Mouse (Mus musculus) left cerebral cortex, postnatal 25 days (tissue): ENCODE measurements around the gene Smim4. TPM values are rescaled to one million over a fixed set of nuclear protein-coding genes. Genes with fewer than 3 reads are reported as not detected.

ENCODE experiments used
- DNase-seq, 2 experiments: peaks; one replicate each; pipeline ENCODE4 v3.0.0; 2022; ENCODE audit warnings: low spot score in 2 of 2, mixed read lengths in 1 of 2
- intact Hi-C: fragments of 180-260 bp; cut with DNase I; formaldehyde crosslinking; loops from one replicate; pipeline ENCODE4 v1.15.1; 2025
- total RNA-seq, 2 experiments: library from RNA; stranded (reverse); gene quantifications; 2 replicates each; pipeline ENCODE4 v1.2.3; 2021

Smim4 gene
- total RNA-seq: 10 to 100 TPM; 20.4 to 28.4 TPM

DNA sequence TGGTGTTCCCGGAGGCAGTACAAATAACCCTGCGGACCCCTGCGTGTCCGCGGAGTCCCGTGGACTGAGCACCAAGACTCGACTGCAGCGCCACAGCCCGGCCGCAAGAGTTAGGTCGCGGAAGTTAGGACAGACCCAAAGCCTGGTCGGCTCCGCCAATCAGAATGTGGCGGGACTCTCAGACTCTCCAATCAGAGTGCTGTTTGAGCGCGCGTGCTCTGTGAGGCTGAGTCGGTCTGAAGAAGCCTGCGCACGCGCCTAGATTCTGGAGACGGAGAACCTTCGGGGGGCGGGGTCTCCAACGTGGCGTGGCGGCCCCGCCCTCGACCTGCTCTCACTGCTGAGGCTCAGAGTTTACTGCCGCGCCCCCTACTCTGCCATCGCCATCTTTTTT is at the start of gene Smim4:
TSS of gene Smim4 (minus strand) at position 131 of the 394 bp plus-strand sequence.
- DNase-seq: peak; percentile 97 to 99
- intact Hi-C loops: loop anchor here (1.0 kb wide), 1 partner anchor 77 kb away; no protein-coding TSS in a partner anchor

- DNase-seq: no peak
- intact Hi-C loops: no loop called here
These were observed 49.0 kb upstream of the Smim4 start for GRCm38 (mm10) chr14:31177715-31178114.

DNA sequence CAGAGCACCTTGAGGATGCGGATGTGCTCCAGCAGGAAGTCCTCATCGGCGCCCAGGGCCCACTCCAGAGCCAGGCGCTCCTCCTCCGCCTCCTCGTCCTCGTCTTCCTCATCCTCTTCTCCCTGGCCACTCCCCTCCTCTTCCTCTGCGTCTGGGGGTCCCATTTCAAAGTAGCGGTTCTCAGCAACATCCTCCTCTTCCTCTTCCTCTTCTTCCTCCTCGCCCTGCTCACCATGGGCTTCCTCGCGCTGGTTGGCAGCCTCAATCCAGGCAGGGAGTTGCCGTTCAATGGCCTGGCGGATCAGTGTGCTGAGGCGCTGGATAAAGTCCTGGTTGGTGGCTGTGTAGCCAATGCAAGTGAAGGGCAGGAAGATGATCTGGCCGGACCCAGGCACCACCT is 48.5 kb upstream of the Smim4 start:
- no peak for DNase-seq
- intact Hi-C loops: no loop called here

- no peak for DNase-seq
- intact Hi-C loops: no loop called here
These were observed 44.8 kb upstream of the Smim4 start for GRCm38 (mm10) chr14:31173537-31173936.

GRCm38 (mm10) chr14:31172781-31173455 is 44.2 kb upstream of the Smim4 start:
- DNase-seq: peak in 1 of 2 experiments; percentile 24
- intact Hi-C loops: no loop called here

- no peak for DNase-seq
These were observed 43.1 kb upstream of the Smim4 start for GRCm38 (mm10) chr14:31171821-31172220.

DNA sequence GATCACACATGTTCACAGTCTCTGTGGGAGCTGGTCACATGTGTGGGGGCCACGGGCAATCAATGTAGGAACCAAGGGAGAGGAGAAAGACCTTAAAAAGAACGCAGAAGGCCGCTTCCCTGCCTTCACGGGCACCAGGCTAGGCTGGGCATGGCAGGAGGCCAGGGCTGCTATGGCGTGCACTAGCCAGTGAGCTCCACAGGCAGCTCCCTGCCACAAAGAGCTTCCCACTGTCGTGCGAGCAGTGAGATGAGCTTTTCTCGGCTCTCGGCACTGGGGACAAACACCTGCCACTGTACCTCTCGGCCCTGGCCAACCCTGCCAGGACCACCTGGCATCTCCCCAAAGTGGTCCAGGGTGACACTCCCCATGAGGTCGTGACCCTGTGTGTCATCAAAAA is 42.6 kb upstream of the Smim4 start:
- intact Hi-C loops: no loop called here
- no peak for DNase-seq

More at GRCm38 (mm10) chr14:31171821-31172220, 43.1 kb upstream of the Smim4 start:
- intact Hi-C loops: no loop called here

DNA sequence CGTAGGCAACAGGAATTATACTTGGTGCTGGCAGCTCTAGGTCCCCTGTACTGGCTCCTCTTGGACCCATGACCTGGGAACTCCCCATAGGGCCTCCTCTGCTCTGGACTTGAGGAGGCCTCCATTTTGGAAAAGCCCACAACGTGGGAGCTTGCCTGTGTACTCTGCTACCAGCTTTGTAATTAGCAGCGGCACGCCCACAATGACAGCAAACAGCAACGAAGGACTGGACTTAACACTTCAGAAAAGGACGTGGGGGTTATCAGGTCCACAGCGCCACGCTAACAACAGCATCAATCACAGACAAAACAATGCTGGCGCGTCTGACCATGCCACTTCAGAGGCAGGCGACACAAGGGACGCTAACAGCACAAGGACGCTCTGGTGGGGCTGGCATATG is 42.2 kb upstream of the Smim4 start:
- intact Hi-C loops: no loop called here
- DNase-seq: no peak

GRCm38 (mm10) chr14:31169508-31169907 is 40.8 kb upstream of the Smim4 start:
- no peak for DNase-seq
- intact Hi-C loops: no loop called here

GRCm38 (mm10) chr14:31168425-31168824 is 39.7 kb upstream of the Smim4 start, which contains the start of gene Stab1:
TSS of gene Stab1 (minus strand) at chr14:31168641.
- DNase-seq: no peak

GRCm38 (mm10) chr14:31166827-31167226 is 38.1 kb upstream of the Smim4 start:
- no peak for DNase-seq
- intact Hi-C loops: no loop called here

More at GRCm38 (mm10) chr14:31168425-31168824, 39.7 kb upstream of the Smim4 start, which contains the start of gene Stab1:
- intact Hi-C loops: no loop called here

GRCm38 (mm10) chr14:31165991-31166630 is 37.4 kb upstream of the Smim4 start:
- DNase-seq: peak in 1 of 2 experiments; percentile 47
- intact Hi-C loops: no loop called here

DNA sequence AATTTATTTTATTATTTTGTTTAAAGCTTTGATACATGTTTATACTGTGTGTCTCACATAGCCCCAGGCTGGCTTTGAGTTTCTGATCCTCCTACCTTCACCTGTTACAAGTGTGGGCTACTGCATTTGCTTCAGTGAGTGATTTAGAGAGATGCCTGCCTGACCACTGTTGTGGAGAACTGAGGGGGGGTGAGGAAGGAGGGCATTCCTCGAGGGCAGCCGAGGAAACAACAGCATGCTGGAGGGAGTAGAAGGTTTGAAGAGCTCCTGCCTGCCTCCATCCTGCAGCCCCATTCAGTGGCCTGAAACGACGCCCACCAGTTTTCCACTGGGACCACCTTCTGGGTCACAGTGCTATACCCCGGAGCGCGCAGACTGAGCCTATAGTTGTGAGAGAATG is 36.7 kb upstream of the Smim4 start:
- DNase-seq: no peak
- intact Hi-C loops: no loop called here

DNA sequence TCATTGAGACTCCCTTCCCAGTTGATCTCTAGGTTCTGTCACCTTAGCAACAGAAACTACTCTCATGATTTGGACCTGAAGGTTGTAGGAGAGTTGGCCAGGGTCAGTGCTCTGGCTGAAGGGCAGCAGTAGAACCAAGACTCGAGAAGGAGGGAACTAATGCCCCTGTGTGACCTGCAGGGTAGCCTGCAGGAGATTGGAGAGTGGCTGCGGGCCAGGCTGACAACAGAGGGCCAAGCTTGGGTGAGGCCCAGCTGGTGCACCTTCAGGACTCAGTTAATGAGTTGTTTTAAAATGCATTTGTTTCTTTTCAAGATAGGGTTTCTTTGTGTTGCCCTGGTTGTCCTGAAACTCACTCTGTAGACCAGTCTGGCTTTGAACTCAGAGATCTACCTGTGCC is 36.3 kb upstream of the Smim4 start:
- intact Hi-C loops: no loop called here
- DNase-seq: no peak

GRCm38 (mm10) chr14:31164067-31164466 is 35.3 kb upstream of the Smim4 start:
- intact Hi-C loops: no loop called here
- no peak for DNase-seq

- no peak for DNase-seq
- intact Hi-C loops: no loop called here
These were observed 32.9 kb upstream of the Smim4 start for GRCm38 (mm10) chr14:31161638-31162037.

- intact Hi-C loops: no loop called here
- no peak for DNase-seq
These were observed 32.4 kb upstream of the Smim4 start for GRCm38 (mm10) chr14:31161191-31161590.

GRCm38 (mm10) chr14:31160196-31161150 is 31.7 kb upstream of the Smim4 start:
- no peak for DNase-seq
- intact Hi-C loops: no loop called here

GRCm38 (mm10) chr14:31145694-31146093 is 16.9 kb upstream of the Smim4 start:
- no peak for DNase-seq
- intact Hi-C loops: no loop called here

DNA sequence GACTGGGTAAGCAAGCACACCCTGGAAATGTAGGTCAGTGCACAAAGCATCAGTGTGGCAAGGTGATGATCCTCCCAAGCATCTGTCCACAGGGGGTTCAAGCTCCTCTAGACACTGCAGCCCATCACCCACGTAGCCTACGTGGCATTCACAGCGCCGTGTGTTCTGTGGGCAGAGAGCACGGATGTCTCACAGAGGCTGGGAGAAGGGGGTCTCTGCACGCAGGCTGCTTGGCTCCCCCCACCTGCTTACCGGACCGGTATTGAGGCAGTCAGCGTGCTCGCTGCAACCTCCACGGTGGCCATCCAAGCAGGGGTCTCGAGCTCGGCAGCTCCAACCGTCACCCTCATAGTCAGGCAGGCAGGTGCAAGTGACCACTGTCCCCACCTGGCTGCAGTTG is 12.3 kb upstream of the Smim4 start:
- no peak for DNase-seq
- intact Hi-C loops: no loop called here
